Mouse (Mus musculus) megakaryocyte, embryonic 14.5 days (primary cell): ENCODE data around the gene Dcxr. TPM values are rescaled to one million over a fixed set of nuclear protein-coding genes. Genes with fewer than 3 reads are reported as not detected.
A peak's percentile ranks its signal among the peaks of the same experiment; 100 is the strongest.

Experiments used
- H3K27me3 ChIP-seq: replicated peaks from 2 replicates; pipeline ENCODE3; 2012; ENCODE audit warnings: inconsistent platforms
- H3K36me3 ChIP-seq: replicated peaks from 2 replicates; pipeline ENCODE3; 2012; ENCODE audit warnings: low read length, inconsistent platforms, mixed read lengths
- H3K4me1 ChIP-seq: 2 replicates; pipeline ENCODE4 v1.6.1; 2012; ENCODE audit warnings: inconsistent platforms
- H3K4me3 ChIP-seq: replicated peaks from 2 replicates; pipeline ENCODE3; 2012; ENCODE audit warnings: moderate library complexity, mild to moderate bottlenecking, inconsistent platforms
- H3K9me3 ChIP-seq: 2 replicates; pipeline ENCODE4 v1.6.1; 2012; ENCODE audit warnings: inconsistent platforms
- FLI1 ChIP-seq: IDR thresholded peaks from 2 replicates; pipeline ENCODE4 v1.6.1; 2012; ENCODE audit warnings: low read length, inconsistent platforms, mixed read lengths
- GATA1 ChIP-seq: IDR thresholded peaks from 3 replicates; pipeline ENCODE4 v1.6.1; 2012; ENCODE audit warnings: mixed read lengths, low read length, inconsistent platforms, borderline replicate concordance
- polyA plus RNA-seq: library from polyadenylated mRNA; stranded (reverse); fragments of >175 nt; gene quantifications from 2 replicates; pipeline ENCODE4 v1.2.3, GENCODE M21; 2012; ENCODE audit warnings: low replicate concordance; ENCODE audit not compliant: insufficient read depth

The Dcxr gene
- polyA plus RNA-seq, 1 experiment, result 100 TPM

- Histone ChIP-seq H3K36me3 (peaks cover 71% of the 10 kb centered on the region), H3K4me1 (peaks cover 44% of the 10 kb centered on the region), H3K27me3 (peaks cover 30% of the 10 kb centered on the region), H3K9me3 (no peaks in the 10 kb centered on the region), H3K4me3 (peak within 1 kb of the TSS; percentile 88)
- TF ChIP-seq GATA1 (no peak), FLI1 (no peak)
Measured at GRCm38 (mm10) chr11:120721124-120722066, 5.7 kb downstream of the Dcxr start, which contains the start of gene Rac3. TSS of gene Rac3 (plus strand) at chr11:120721470.

- H3K4me3 ChIP-seq, result peak overlapping the region; percentile 88
- peaks cover 72% of the 10 kb centered on the region for H3K36me3 ChIP-seq
- no peaks in the 10 kb centered on the region for H3K9me3 ChIP-seq
- peaks cover 30% of the 10 kb centered on the region for H3K27me3 ChIP-seq
- TF ChIP-seq FLI1 (no peak), GATA1 (no peak)
- peaks cover 42% of the 10 kb centered on the region for H3K4me1 ChIP-seq
Measured at GRCm38 (mm10) chr11:120720450-120720849, 6.6 kb downstream of the Dcxr start.

DNA sequence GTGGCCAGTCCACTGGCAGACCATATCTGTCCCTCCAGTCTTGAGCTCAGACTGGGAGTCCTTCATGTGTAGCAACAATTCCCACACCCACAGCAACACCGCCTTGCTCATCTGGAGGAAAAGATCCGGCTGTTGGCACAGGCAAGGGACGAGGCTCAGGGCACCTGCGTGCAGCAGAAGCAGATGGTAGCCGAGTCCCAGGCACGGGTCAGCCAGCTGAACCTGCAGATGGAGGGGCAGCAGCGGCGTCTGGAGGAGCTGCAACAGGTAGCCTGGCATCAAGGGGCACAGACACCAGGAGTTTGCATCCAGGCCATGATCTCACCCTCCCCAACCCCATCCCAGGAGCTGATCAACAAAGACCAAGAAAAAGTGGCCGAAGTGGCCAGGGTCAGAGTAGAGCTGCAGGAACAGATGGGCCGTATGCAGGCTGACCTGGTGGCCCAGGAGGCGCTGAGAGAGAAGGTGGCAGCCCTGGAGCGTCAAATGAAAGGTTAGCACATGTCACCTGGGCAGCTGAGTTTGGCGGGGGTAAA lies 7.2 kb downstream of the Dcxr start:
- peaks cover 28% of the 10 kb centered on the region for H3K27me3 ChIP-seq
- H3K9me3 ChIP-seq, result no peaks in the 10 kb centered on the region
- H3K36me3 ChIP-seq, result peaks cover 72% of the 10 kb centered on the region
- H3K4me1 ChIP-seq, result peaks cover 43% of the 10 kb centered on the region
- H3K4me3 ChIP-seq, result no peak overlapping the region
- TF ChIP-seq FLI1 (no peak), GATA1 (no peak)

DNA sequence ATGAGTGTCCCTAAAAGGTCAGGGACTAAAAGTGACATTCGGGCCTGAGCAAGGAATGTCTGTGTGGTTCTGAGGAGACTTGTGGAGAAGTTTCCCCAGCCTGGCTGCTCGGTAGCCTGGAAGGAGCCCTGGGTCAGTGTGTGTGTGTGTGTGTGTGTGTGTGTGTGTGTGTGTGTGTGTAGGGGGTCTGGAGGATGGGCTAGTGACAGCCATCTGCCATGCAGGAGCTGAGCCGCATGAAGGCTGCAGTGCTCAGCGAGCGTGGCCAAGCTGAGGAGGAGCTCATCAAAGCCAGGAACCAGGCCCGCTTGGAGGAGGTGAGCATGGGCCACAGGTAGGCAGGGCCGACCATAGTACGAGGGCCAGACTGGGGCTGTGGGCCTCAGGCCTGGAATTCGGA lies 7.8 kb downstream of the Dcxr start:
- peaks cover 50% of the 10 kb centered on the region for H3K4me1 ChIP-seq
- no peak for TF ChIP-seq FLI1
- no peak for TF ChIP-seq GATA1
- H3K9me3 ChIP-seq, result no peaks in the 10 kb centered on the region
- no peak overlapping the region for H3K4me3 ChIP-seq
- H3K36me3 ChIP-seq, result peaks cover 68% of the 10 kb centered on the region
- H3K27me3 ChIP-seq, result peaks cover 28% of the 10 kb centered on the region

DNA sequence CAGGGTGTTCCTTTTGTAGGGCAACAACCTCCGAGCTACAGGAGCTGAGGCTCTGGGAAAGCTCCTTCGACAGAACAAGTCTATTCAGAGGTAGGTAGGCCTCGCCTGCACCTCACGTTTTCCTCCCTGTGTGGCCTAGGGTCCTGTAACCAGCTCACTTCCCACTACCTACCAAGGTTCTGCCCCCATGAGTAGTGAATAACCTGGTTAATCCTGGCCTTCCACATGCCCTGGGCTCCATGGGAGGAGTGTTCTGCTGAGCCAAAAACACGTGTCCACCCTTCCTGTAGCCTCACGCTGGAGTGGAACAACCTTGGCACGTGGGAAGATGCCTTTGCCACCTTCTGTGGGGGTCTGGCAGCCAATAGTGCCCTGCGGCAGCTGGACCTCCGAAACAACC lies 11.9 kb downstream of the Dcxr start:
- peaks cover 73% of the 10 kb centered on the region for H3K36me3 ChIP-seq
- TF ChIP-seq GATA1 (no peak), FLI1 (no peak)

GRCm38 (mm10) chr11:120714546-120714945 lies 12.5 kb downstream of the Dcxr start:
- Histone ChIP-seq H3K4me1 (peaks cover 53% of the 10 kb centered on the region), H3K27me3 (no peaks in the 10 kb centered on the region), H3K9me3 (no peaks in the 10 kb centered on the region), H3K4me3 (peak overlapping the region; percentile 96), H3K36me3 (peaks cover 73% of the 10 kb centered on the region)
- no peak for TF ChIP-seq GATA1
- TF ChIP-seq FLI1, result no peak

More for the DNA sequence above, 11.9 kb downstream of the Dcxr start:
- peak overlapping the region; percentile 96 for H3K4me3 ChIP-seq
- no peaks in the 10 kb centered on the region for H3K27me3 ChIP-seq
- H3K4me1 ChIP-seq, result peaks cover 53% of the 10 kb centered on the region
- no peaks in the 10 kb centered on the region for H3K9me3 ChIP-seq

DNA sequence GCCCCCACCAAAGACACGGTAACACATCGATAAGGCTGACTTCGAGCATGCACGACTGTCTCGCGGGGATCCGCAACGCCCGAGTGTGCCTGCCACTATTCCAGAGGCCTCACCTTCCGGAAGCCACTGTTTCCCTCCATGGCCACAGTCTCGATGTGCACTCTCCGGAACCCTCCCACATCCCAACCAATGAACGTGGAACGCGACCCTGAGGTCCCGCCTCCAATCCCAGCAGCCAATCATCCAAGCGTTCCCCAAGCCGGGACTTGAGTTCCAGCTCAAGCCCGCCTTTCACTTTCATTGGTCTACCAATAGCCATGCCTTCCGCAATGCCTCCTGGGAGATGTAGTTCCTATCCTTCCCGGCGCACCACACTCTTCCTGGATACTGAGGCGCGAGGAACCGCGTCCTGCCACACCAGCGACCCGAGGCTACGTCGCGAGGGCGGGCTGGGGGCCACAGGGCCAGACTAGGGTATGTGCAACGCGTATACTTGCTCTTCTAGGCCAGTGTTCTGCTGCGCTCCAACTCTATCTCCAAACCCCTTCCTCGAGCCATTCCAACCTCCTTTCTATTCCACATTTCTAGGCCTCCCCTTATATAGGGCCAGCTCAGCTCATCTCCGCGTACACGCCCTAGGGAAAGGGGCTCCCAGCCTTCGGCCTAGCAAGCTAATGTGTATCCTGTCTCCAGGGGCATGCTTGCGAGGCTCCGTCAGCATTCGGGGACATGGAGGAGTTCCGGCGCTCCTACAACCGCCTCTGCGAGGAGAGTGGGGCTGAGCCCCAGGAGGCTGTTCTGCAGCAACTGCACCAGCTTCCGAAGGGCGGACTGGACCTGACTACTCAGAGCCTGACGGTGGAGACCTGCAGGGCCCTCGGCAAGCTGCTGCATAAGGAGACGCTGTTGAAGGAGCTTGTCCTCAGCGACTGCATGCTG lies 13.2 kb downstream of the Dcxr start, which contains the start of the genes Cenpx and Lrrc45:
TSS of gene Cenpx (minus strand) at position 159 of the 939 bp plus-strand sequence.
TSS of gene Lrrc45 (plus strand) at position 346 of the 939 bp plus-strand sequence.
- H3K9me3 ChIP-seq, result no peaks in the 10 kb centered on the region
- peaks cover 53% of the 10 kb centered on the region for H3K4me1 ChIP-seq
- TF ChIP-seq FLI1 (no peak; the same call in 1 of the 2 replicates), GATA1 (no peak)
- H3K36me3 ChIP-seq, result peaks cover 73% of the 10 kb centered on the region
- H3K4me3 ChIP-seq, result peak within 1 kb of the TSS; percentile 96
- no peaks in the 10 kb centered on the region for H3K27me3 ChIP-seq

DNA sequence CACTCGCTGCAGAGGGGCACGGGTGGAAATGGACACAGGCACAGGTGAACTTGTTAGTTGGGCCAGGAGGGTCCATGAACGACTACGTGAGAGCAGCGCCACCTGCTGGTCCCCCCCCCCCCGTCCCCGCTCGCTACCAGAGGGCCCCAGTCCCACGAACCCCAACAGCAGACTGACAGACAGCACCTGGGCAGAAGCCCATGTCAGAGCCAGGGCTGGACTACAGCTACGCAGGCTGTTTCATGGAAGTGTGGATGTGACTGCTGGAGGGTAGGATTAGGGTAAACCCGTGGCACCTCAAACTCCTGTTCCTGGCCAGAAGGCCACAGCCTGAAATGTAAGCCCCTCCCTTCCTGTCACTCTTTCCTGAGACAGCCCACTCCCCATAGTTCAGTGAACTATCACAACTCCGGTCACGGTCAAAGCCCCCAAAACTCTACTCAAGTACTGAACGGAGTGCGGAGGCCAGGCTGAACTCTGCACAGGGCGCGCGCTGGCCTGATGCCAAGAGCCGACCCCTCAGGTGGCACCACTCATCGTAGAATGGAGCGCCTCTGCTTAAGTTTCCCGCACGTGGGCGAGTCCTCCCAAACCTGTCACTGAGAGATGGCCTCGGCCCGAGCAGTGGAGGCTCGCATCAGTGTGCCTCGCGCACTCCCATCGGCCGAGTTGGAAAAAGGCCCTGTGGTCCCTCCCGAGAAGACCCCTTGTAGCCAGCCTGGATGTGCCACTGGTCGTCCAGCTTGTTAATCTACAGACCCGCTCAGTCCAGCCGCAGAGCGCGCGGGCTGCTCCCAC lies 14.1 kb downstream of the Dcxr start:
- no peaks in the 10 kb centered on the region for H3K27me3 ChIP-seq
- H3K9me3 ChIP-seq, result no peaks in the 10 kb centered on the region
- TF ChIP-seq GATA1 (no peak), FLI1 (no peak)
- H3K4me1 ChIP-seq, result peaks cover 58% of the 10 kb centered on the region
- H3K36me3 ChIP-seq, result peaks cover 73% of the 10 kb centered on the region
- H3K4me3 ChIP-seq, result peak overlapping the region; percentile 96
